Mouse (Mus musculus) cortical plate, adult 2 months (tissue): Measurements from ENCODE around the gene Gramd1b.

Experiments used
- CTCF ChIP-seq: fragments of 200-500 bp; IDR thresholded peaks from 2 replicates; pipeline ENCODE4 v1.5.1; 2011; ENCODE audit warnings: mild to moderate bottlenecking, control low read depth, low read length; ENCODE audit not compliant: insufficient read depth; ENCODE audit errors: extremely low read depth
- POLR2A ChIP-seq: fragments of 200-500 bp; IDR thresholded peaks from 2 replicates; pipeline ENCODE4 v1.6.1; 2011; ENCODE audit warnings: mild to moderate bottlenecking, low read length, control low read depth; ENCODE audit not compliant: insufficient read depth; ENCODE audit errors: extremely low read depth

- TF ChIP-seq CTCF = no peak
- TF ChIP-seq POLR2A = no peak
Observed at GRCm38 (mm10) chr9:40459304-40460280, 71.6 kb downstream of the Gramd1b start.
